Mouse (Mus musculus) kidney, embryonic 15.5 days (tissue): ENCODE results near the gene Oas1e. TPM values are rescaled to one million over a fixed set of nuclear protein-coding genes. Genes with fewer than 3 reads are reported as not detected.
A peak's percentile ranks its signal among the peaks of the same experiment; 100 is the strongest.
"Not testable (repeated sequence)": the region's sequence is repeated elsewhere in the genome, so short reads cannot be mapped to it uniquely, and the experiment has no call there.

Source experiments
- ATAC-seq: fragments of 200-750 bp; cut with Nextera tagmentation; replicated peaks from 2 replicates; pipeline ENCODE4 v1.8.0; 2017; ENCODE audit warnings: moderate TSS enrichment; ENCODE audit not compliant: low FRiP score
- H3K27ac ChIP-seq: fragments of 300-500 bp; sonication (generic); 2 replicates; pipeline ENCODE4 v1.5.1; 2015; ENCODE audit warnings: mild to moderate bottlenecking, inconsistent platforms
- H3K27me3 ChIP-seq: fragments of 300-500 bp; sonication (generic); 2 replicates; pipeline ENCODE4 v1.6.1; 2015; ENCODE audit warnings: inconsistent platforms
- H3K36me3 ChIP-seq: fragments of 300-500 bp; sonication (generic); 2 replicates; pipeline ENCODE4 v1.6.1; 2015; ENCODE audit warnings: inconsistent platforms
- H3K4me1 ChIP-seq: fragments of 300-500 bp; sonication (generic); 2 replicates; pipeline ENCODE4 v1.6.1; 2015; ENCODE audit warnings: inconsistent platforms
- H3K4me2 ChIP-seq: fragments of 300-500 bp; sonication (generic); 2 replicates; pipeline ENCODE4 v1.6.1; 2015; ENCODE audit warnings: moderate library complexity, mild to moderate bottlenecking, inconsistent platforms
- H3K4me3 ChIP-seq: fragments of 300-500 bp; sonication (generic); replicated peaks from 2 replicates; pipeline ENCODE4 v1.5.1; 2015; ENCODE audit warnings: mild to moderate bottlenecking, inconsistent platforms
- H3K9ac ChIP-seq: fragments of 300-500 bp; sonication (generic); 2 replicates; pipeline ENCODE4 v1.6.1; 2015; ENCODE audit warnings: mild to moderate bottlenecking, inconsistent platforms
- H3K9me3 ChIP-seq: fragments of 300-500 bp; sonication (generic); replicated peaks from 2 replicates; pipeline ENCODE4 v1.6.1; 2016; ENCODE audit warnings: inconsistent platforms
- WGBS: fragments of 180-500 bp; shearing (Covaris S2); methylation state at CpG from one replicate; pipeline ENCODE4 v1.1.7; 2015; ENCODE audit warnings: mixed read lengths; 5-methylcytosine and 5-hydroxymethylcytosine counted together
- polyA plus RNA-seq: library from polyadenylated mRNA; unstranded; fragments of >200 nt; fragmentation: Nextera tagmentation; extraction: Ambion mirVana; gene quantifications from 2 replicates; pipeline ENCODE4 v1.2.1, GENCODE M21; 2015

Oas1e gene
- not detected in 2 replicates for polyA plus RNA-seq

GRCm38 (mm10) chr5:120795480-120796034 is at the start of gene Oas1e:
Oas1e (minus strand) TSS chr5:120795530.
- H3K27ac ChIP-seq, ATAC-seq, H3K9me3 ChIP-seq, H3K27me3 ChIP-seq, H3K4me3 ChIP-seq, H3K36me3 ChIP-seq, H3K4me2 ChIP-seq, H3K9ac ChIP-seq, H3K4me1 ChIP-seq: not testable (repeated sequence)
- 50% methylated on average over 8 of the region's 9 CpGs for WGBS

- no peaks in the 10 kb centered on the region for H3K4me1 ChIP-seq
- H3K9ac ChIP-seq: no peak overlapping the region
- no peak overlapping the region for H3K4me2 ChIP-seq
- H3K4me3 ChIP-seq: no peak overlapping the region
- H3K9me3 ChIP-seq: no peaks in the 10 kb centered on the region
- no peaks in the 10 kb centered on the region for H3K27me3 ChIP-seq
- H3K36me3 ChIP-seq: no peaks in the 10 kb centered on the region
- H3K27ac ChIP-seq: no peak overlapping the region
- ATAC-seq: no peak
- WGBS: 81% methylated on average over 3 of the region's 3 CpGs
These were observed 49.4 kb upstream of the Oas1e start for GRCm38 (mm10) chr5:120844713-120845112.

- H3K27ac ChIP-seq: no peak overlapping the region
- ATAC-seq: no peak
- H3K9me3 ChIP-seq: no peaks in the 10 kb centered on the region
- H3K36me3 ChIP-seq: no peaks in the 10 kb centered on the region
- peaks cover 3% of the 10 kb centered on the region; the same call in 1 of the 2 replicates for H3K27me3 ChIP-seq
- peaks cover 5% of the 10 kb centered on the region for H3K4me1 ChIP-seq
- H3K4me3 ChIP-seq: no peak overlapping the region
- H3K4me2 ChIP-seq: no peak overlapping the region
- no peak overlapping the region for H3K9ac ChIP-seq
- WGBS: 9% methylated on average over 8 of the region's 8 CpGs
These were observed 41.6 kb upstream of the Oas1e start for GRCm38 (mm10) chr5:120836731-120837585.

- WGBS: 10% methylated on average over 17 of the region's 17 CpGs
- peaks cover 3% of the 10 kb centered on the region; the same call in 1 of the 2 replicates for H3K27me3 ChIP-seq
- H3K36me3 ChIP-seq: no peaks in the 10 kb centered on the region
- no peak overlapping the region for H3K9ac ChIP-seq
- H3K4me1 ChIP-seq: peaks cover 5% of the 10 kb centered on the region
- H3K9me3 ChIP-seq: no peaks in the 10 kb centered on the region
- no peak overlapping the region for H3K4me2 ChIP-seq
- no peak for ATAC-seq
- no peak overlapping the region for H3K4me3 ChIP-seq
- no peak overlapping the region for H3K27ac ChIP-seq
These were observed 38.3 kb upstream of the Oas1e start for GRCm38 (mm10) chr5:120833335-120834280.

- Histone ChIP-seq H3K4me2 (no peak overlapping the region), H3K27ac (no peak overlapping the region), H3K9me3 (no peaks in the 10 kb centered on the region), H3K27me3 (peaks cover 3% of the 10 kb centered on the region; the same call in 1 of the 2 replicates), H3K4me3 (no peak overlapping the region), H3K36me3 (no peaks in the 10 kb centered on the region), H3K9ac (no peak overlapping the region), H3K4me1 (peaks cover 5% of the 10 kb centered on the region)
- WGBS: 81% methylated on average over 4 of the region's 4 CpGs
- no peak for ATAC-seq
These were observed 35.7 kb upstream of the Oas1e start for GRCm38 (mm10) chr5:120831031-120831430.

GRCm38 (mm10) chr5:120818999-120819398 is 23.7 kb upstream of the Oas1e start:
- H3K27ac ChIP-seq: no peak overlapping the region
- no peak overlapping the region for H3K4me3 ChIP-seq
- H3K4me1 ChIP-seq: no peaks in the 10 kb centered on the region
- peaks cover 5% of the 10 kb centered on the region; the same call in 1 of the 2 replicates for H3K9me3 ChIP-seq
- no peaks in the 10 kb centered on the region for H3K36me3 ChIP-seq
- H3K27me3 ChIP-seq: no peaks in the 10 kb centered on the region
- H3K9ac ChIP-seq: no peak overlapping the region
- no peak for ATAC-seq
- no peak overlapping the region for H3K4me2 ChIP-seq

- no peak overlapping the region for H3K4me3 ChIP-seq
- H3K27ac ChIP-seq: no peak overlapping the region
- no peak for ATAC-seq
- H3K9ac ChIP-seq: no peak overlapping the region
- no peaks in the 10 kb centered on the region for H3K27me3 ChIP-seq
- no peaks in the 10 kb centered on the region for H3K36me3 ChIP-seq
- peaks cover 16% of the 10 kb centered on the region for H3K4me1 ChIP-seq
- peaks cover 5% of the 10 kb centered on the region; the same call in 1 of the 2 replicates for H3K9me3 ChIP-seq
- H3K4me2 ChIP-seq: no peak overlapping the region
- 72% methylated on average over 3 of the region's 3 CpGs for WGBS
These were observed 20.6 kb upstream of the Oas1e start for GRCm38 (mm10) chr5:120815949-120816348.

- Histone ChIP-seq H3K4me1 (peaks cover 16% of the 10 kb centered on the region), H3K36me3 (no peaks in the 10 kb centered on the region), H3K27me3 (no peaks in the 10 kb centered on the region), H3K9me3 (no peaks in the 10 kb centered on the region), H3K4me2 (peak overlapping the region; percentile 60), H3K9ac (no peak overlapping the region; the same call in 1 of the 2 replicates), H3K27ac (no peak overlapping the region), H3K4me3 (peak overlapping the region; percentile 38)
- 0 out of 2 replicates have a peak, but pooled peaks have one; percentile 3 for ATAC-seq
- 77% methylated on average over 6 of the region's 6 CpGs for WGBS
These were observed 17.7 kb upstream of the Oas1e start for GRCm38 (mm10) chr5:120813023-120813422.

GRCm38 (mm10) chr5:120811951-120812819 is 16.9 kb upstream of the Oas1e start, which contains the start of gene Oas1c:
Oas1c (minus strand) TSS chr5:120812514.
- H3K9me3 ChIP-seq: no peaks in the 10 kb centered on the region
- H3K36me3 ChIP-seq: no peaks in the 10 kb centered on the region
- WGBS: 4% methylated on average over 18 of the region's 18 CpGs
- H3K4me3 ChIP-seq: peak within 1 kb of the TSS; percentile 38
- H3K9ac ChIP-seq: peak within 1 kb of the TSS; percentile 17; the same call in 1 of the 2 replicates
- H3K4me1 ChIP-seq: peaks cover 16% of the 10 kb centered on the region
- ATAC-seq: peak; percentile 92
- no peaks in the 10 kb centered on the region for H3K27me3 ChIP-seq
- peak within 1 kb of the TSS; percentile 85 for H3K27ac ChIP-seq
- peak within 1 kb of the TSS; percentile 60 for H3K4me2 ChIP-seq

GRCm38 (mm10) chr5:120809171-120809570 is 13.8 kb upstream of the Oas1e start:
- Histone ChIP-seq H3K9ac (no peak overlapping the region), H3K36me3 (no peaks in the 10 kb centered on the region), H3K27ac (no peak overlapping the region), H3K4me1 (peaks cover 16% of the 10 kb centered on the region), H3K9me3 (no peaks in the 10 kb centered on the region), H3K4me3 (no peak overlapping the region), H3K27me3 (no peaks in the 10 kb centered on the region), H3K4me2 (no peak overlapping the region)
- WGBS: 38% methylated on average over 6 of the region's 6 CpGs
- ATAC-seq: no peak

- Histone ChIP-seq H3K27me3 (no peaks in the 10 kb centered on the region), H3K9ac (no peak overlapping the region), H3K4me2 (no peak overlapping the region), H3K27ac (no peak overlapping the region), H3K36me3 (no peaks in the 10 kb centered on the region), H3K4me1 (peaks cover 4% of the 10 kb centered on the region; the same call in 1 of the 2 replicates), H3K9me3 (no peaks in the 10 kb centered on the region), H3K4me3 (no peak overlapping the region)
- WGBS: 81% methylated on average over 1 of the region's 1 CpGs
- ATAC-seq: no peak
These were observed 11.1 kb upstream of the Oas1e start for GRCm38 (mm10) chr5:120806458-120806857.
